Mouse (Mus musculus) neural tube, embryonic 15.5 days (tissue): ENCODE data around the gene Rad23a. TPM values are rescaled to one million over a fixed set of nuclear protein-coding genes. Genes with fewer than 3 reads are reported as not detected.

Source experiments
- ATAC-seq: fragments of 200-750 bp; cut with Nextera tagmentation; 2 replicates; pipeline ENCODE4 v1.8.0; 2017; ENCODE audit warnings: mild to moderate bottlenecking, moderate TSS enrichment, moderate library complexity; ENCODE audit not compliant: low FRiP score
- H3K27ac ChIP-seq: fragments of 300-500 bp; sonication (generic); replicated peaks from 2 replicates; pipeline ENCODE4 v1.5.1; 2015; ENCODE audit warnings: mild to moderate bottlenecking, inconsistent platforms
- H3K27me3 ChIP-seq: fragments of 300-500 bp; sonication (generic); replicated peaks from 2 replicates; pipeline ENCODE4 v1.6.1; 2015; ENCODE audit warnings: inconsistent platforms
- H3K36me3 ChIP-seq: fragments of 300-500 bp; sonication (generic); 2 replicates; pipeline ENCODE4 v1.6.1; 2015; ENCODE audit warnings: inconsistent platforms
- H3K4me1 ChIP-seq: fragments of 300-500 bp; sonication (generic); 2 replicates; pipeline ENCODE4 v1.6.1; 2015; ENCODE audit warnings: inconsistent platforms
- H3K4me2 ChIP-seq: fragments of 300-500 bp; sonication (generic); 2 replicates; pipeline ENCODE4 v1.6.1; 2015; ENCODE audit warnings: inconsistent platforms, mild to moderate bottlenecking, moderate library complexity
- H3K4me3 ChIP-seq: fragments of 300-500 bp; sonication (generic); replicated peaks from 2 replicates; pipeline ENCODE4 v1.5.1; 2015; ENCODE audit warnings: mild to moderate bottlenecking, inconsistent platforms
- H3K9ac ChIP-seq: fragments of 300-500 bp; sonication (generic); replicated peaks from 2 replicates; pipeline ENCODE4 v1.6.1; 2015; ENCODE audit warnings: mild to moderate bottlenecking, inconsistent platforms
- H3K9me3 ChIP-seq: fragments of 300-500 bp; sonication (generic); replicated peaks from 2 replicates; pipeline ENCODE4 v1.6.1; 2016; ENCODE audit warnings: inconsistent platforms
- WGBS: fragments of 180-500 bp; shearing (Covaris S2); methylation state at CpG from one replicate; pipeline ENCODE4 v1.1.7; 2015; ENCODE audit warnings: mixed read lengths; 5-methylcytosine and 5-hydroxymethylcytosine counted together
- microRNA-seq: library from miRNA; unstranded; fragments of <30 nt; microRNA quantifications from one replicate; pipeline ENCODE4, GENCODE M21; 2017
- polyA plus RNA-seq: library from polyadenylated mRNA; unstranded; fragments of >200 nt; fragmentation: Nextera tagmentation; extraction: Ambion mirVana; gene quantifications from 2 replicates; pipeline ENCODE4 v1.2.1, GENCODE M21; 2015

Gene Rad23a
- polyA plus RNA-seq, 1 experiment from 2014 or later = 71.3 TPM

- 0 out of 2 replicates have a peak overlapping the region, but pooled peaks have one; percentile 7 for H3K9ac ChIP-seq
- H3K27me3 ChIP-seq = peaks cover 84% of the 10 kb centered on the region
- peak overlapping the region; percentile 41; the same call in 1 of the 2 replicates for H3K27ac ChIP-seq
- peak overlapping the region; percentile 20 for H3K4me3 ChIP-seq
- no peaks in the 10 kb centered on the region for H3K36me3 ChIP-seq
- peak; percentile 18; the same call in 1 of the 2 replicates for ATAC-seq
- peaks cover 79% of the 10 kb centered on the region for H3K4me1 ChIP-seq
- 4% methylated on average over 48 of the region's 48 CpGs for WGBS
- H3K9me3 ChIP-seq = no peaks in the 10 kb centered on the region
- H3K4me2 ChIP-seq = peak overlapping the region; percentile 48
Observed at GRCm38 (mm10) chr8:84784681-84785505, 55.6 kb downstream of the Rad23a start.

Small RNAs within 50 kb of the gene (microRNA-seq; reads per million reads assigned to microRNA genes)
- gene Mir7069 = 2.1 reads per million, percentile 6 among the genes with 10 or more reads in this experiment

Other genes with a start within 250 kb of the Rad23a start
- 20.3 and 33.1 TPM in 2 replicates for gene Ier2, start 177.8 kb downstream of the Rad23a start, polyA plus RNA-seq
- 66.7 and 75.1 TPM in 2 replicates for gene Trmt1, start 154.4 kb downstream of the Rad23a start, polyA plus RNA-seq
- gene Nacc1, start 152.8 kb downstream of the Rad23a start, polyA plus RNA-seq = 12.3 and 14.1 TPM in 2 replicates
- 3.1 and 6.1 TPM in 2 replicates for gene Lyl1, start 139.2 kb downstream of the Rad23a start, polyA plus RNA-seq
- 1.4 and 1.8 TPM in 2 replicates for gene G430095P16Rik, start 117.7 kb downstream of the Rad23a start, polyA plus RNA-seq
- gene Nfix, start 40.3 kb downstream of the Rad23a start, polyA plus RNA-seq = 60.3 and 70.5 TPM in 2 replicates
- gene Dand5, start 17.8 kb downstream of the Rad23a start, polyA plus RNA-seq = 15.7 and 17.2 TPM in 2 replicates
- gene Gadd45gip1, start 9.1 kb downstream of the Rad23a start, polyA plus RNA-seq = 44.3 and 45.1 TPM in 2 replicates
- gene Calr, start 6.3 kb upstream of the Rad23a start, polyA plus RNA-seq = 730 and 802 TPM in 2 replicates
- 105 and 108 TPM in 2 replicates for gene Farsa, start 16.3 kb upstream of the Rad23a start, polyA plus RNA-seq
- gene Syce2, start 31.4 kb upstream of the Rad23a start, polyA plus RNA-seq = 26.4 and 49.7 TPM in 2 replicates
- 39.8 and 41.3 TPM in 2 replicates for gene Gcdh, start 53.3 kb upstream of the Rad23a start, polyA plus RNA-seq
- gene Klf1, start 61.3 kb upstream of the Rad23a start, polyA plus RNA-seq = 0.49 and 1.1 TPM in 2 replicates
- 5.2 and 7.3 TPM in 2 replicates for gene Dnase2a, start 67.9 kb upstream of the Rad23a start, polyA plus RNA-seq
- gene Mast1, start 96.7 kb upstream of the Rad23a start, polyA plus RNA-seq = 60.7 and 74.7 TPM in 2 replicates
- 3.0 and 3.8 TPM in 2 replicates for gene Rtbdn, start 106.3 kb upstream of the Rad23a start, polyA plus RNA-seq
- gene Gm49661, start 128.8 kb upstream of the Rad23a start, polyA plus RNA-seq = not detected in 2 replicates
- 930 and 1,070 TPM in 2 replicates for gene Prdx2, start 128.9 kb upstream of the Rad23a start, polyA plus RNA-seq
- 55.0 and 81.5 TPM in 2 replicates for gene Rnaseh2a, start 129.1 kb upstream of the Rad23a start, polyA plus RNA-seq
- 9.4 and 15.1 TPM in 2 replicates for gene Junb, start 138.1 kb upstream of the Rad23a start, polyA plus RNA-seq
- 33.9 and 37.2 TPM in 2 replicates for gene Hook2, start 149.9 kb upstream of the Rad23a start, polyA plus RNA-seq
- not detected in 2 replicates for gene Best2, start 173.9 kb upstream of the Rad23a start, polyA plus RNA-seq
- gene Asna1, start 184.6 kb upstream of the Rad23a start, polyA plus RNA-seq = 148 and 154 TPM in 2 replicates
- 116 and 124 TPM in 2 replicates for gene Trir, start 186.2 kb upstream of the Rad23a start, polyA plus RNA-seq
- 54.9 and 55.5 TPM in 2 replicates for gene Tnpo2, start 196.2 kb upstream of the Rad23a start, polyA plus RNA-seq
- gene Fbxw9, start 219.4 kb upstream of the Rad23a start, polyA plus RNA-seq = 60.6 and 68.3 TPM in 2 replicates
- gene Gm5741, start 227.3 kb upstream of the Rad23a start, polyA plus RNA-seq = 1.4 and 1.6 TPM in 2 replicates
- 102 and 117 TPM in 2 replicates for gene Dhps, start 231.1 kb upstream of the Rad23a start, polyA plus RNA-seq
- 111 and 121 TPM in 2 replicates for gene Wdr83os, start 240.1 kb upstream of the Rad23a start, polyA plus RNA-seq
- gene Wdr83, start 240.6 kb upstream of the Rad23a start, polyA plus RNA-seq = 50.3 and 50.5 TPM in 2 replicates
- gene Man2b1, start 242.6 kb upstream of the Rad23a start, polyA plus RNA-seq = 19.3 and 31.1 TPM in 2 replicates